Mouse (Mus musculus): ENCODE measurements around the gene Fbrsl1. TPM values are rescaled to one million over a fixed set of nuclear protein-coding genes. Genes with fewer than 3 reads are reported as not detected.

The Fbrsl1 gene
- 10 to 100 TPM; 78.1 to 79.8 TPM for total RNA-seq (2021)
- long read RNA-seq, experiment 1, transcript Fbrsl1-207 (3 exons, 976 nt), result major isoform, 9 of 17 reads
- long read RNA-seq, experiment 1, partial matches to known transcripts, result 0 of 17 reads
- long read RNA-seq, experiment 1, other reads (novel, unspliced or antisense), result 6 of 17 reads
- long read RNA-seq, experiment 2, partial matches to known transcripts, result 1 of 5 reads
- long read RNA-seq, experiment 2, other reads (novel, unspliced or antisense), result 1 of 5 reads

DNA sequence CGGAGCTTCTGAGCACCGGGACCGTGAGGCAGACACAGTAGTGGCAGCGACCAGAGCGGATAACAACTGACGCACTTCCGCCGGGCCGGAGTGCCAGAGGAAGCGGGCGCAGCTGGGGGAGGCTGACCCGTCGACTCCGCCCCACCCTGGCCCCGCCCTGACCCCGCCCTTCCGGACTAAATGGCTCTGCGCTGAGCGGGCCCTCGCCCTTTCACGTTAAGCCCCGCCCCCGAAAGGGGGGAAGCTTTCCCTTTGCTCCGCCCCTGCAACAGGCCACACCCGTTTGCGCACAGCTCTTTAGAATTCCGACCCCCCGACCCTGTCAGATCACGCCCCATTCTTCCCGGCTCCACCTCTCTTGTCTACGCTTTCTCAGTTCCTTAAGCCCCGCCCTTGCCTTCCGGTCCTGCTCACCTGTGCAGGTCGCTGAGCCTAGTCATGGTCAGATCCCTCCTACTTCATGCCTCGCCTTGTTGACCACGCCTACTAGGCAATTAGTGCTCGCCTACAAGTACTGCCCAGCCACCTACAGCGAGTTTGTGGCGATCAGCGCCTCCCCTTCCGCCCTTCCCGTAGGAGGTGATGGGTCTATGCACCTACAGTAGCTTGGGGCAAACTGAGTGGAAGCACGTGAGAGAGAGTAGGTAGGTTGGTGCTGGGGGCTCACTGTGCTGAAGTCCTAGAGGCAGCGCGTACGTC is at the start of gene Fbrsl1:
Gene Fbrsl1, minus strand, starts transcription at position 68 of the 699 bp plus-strand sequence.
- no peak for TF ChIP-seq CTCF (IDR thresholded peaks at IDR 0.05)
- Histone ChIP-seq H3K4me3 (peak within 1 kb of the TSS; percentile 88), H3K27ac (peak within 1 kb of the TSS; percentile 83)
- peak; percentile 87 to 91 for DNase-seq (ENCODE audit: extremely low spot score in 1 of 2, low spot score in 2 of 2)
- intact Hi-C loops (cut with DNase I), result no loop called here

DNA sequence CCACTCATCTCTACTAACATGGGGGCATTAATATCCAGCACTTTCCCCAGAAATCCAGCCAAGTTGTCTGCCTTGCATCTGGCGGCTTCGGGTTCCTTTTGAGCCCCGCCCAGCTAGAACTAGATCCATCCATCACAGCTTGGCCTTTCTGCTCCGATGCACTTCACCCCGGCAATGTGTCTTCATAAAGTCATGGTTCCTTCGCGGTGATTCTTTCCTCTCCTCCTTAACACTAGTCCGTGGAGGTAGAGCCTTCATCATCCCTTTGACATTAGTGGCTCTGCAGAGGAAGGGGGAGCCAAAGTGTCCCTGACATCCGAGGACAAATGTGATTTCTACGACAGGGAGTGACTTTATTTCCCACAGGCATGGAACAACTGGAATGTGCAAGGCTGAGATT is 49.8 kb upstream of the Fbrsl1 start:
- DNase-seq (ENCODE audit: extremely low spot score in 1 of 2, low spot score in 2 of 2), result no peak
- intact Hi-C loops (cut with DNase I), result no loop called here
- Histone ChIP-seq H3K4me3 (no peak overlapping the region), H3K27ac (no peak overlapping the region)
- TF ChIP-seq CTCF (IDR thresholded peaks at IDR 0.05), result no peak

DNA sequence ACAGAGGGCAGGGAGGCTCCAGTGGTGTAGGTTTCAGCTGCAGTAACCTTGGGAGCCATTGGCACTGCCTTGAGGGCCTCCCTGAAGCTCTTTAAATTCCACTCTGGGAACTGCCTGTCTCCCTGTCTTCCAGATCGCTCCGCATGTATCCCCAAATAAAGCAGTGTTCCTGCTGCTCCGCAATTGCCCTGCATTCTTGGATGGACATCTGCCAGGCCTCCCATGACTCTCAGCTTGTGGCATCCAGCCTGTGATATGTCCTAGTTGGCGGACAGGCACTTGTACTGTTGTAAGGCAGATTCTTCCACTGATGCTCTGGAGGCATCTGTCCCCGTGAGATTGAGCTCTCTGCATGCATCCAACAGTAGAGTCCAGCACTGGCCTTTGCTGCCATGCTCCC is 49.3 kb upstream of the Fbrsl1 start:
- no peak for TF ChIP-seq CTCF (IDR thresholded peaks at IDR 0.05)
- intact Hi-C loops (cut with DNase I), result no loop called here
- H3K27ac ChIP-seq, result no peak overlapping the region
- no peak for DNase-seq (ENCODE audit: extremely low spot score in 1 of 2, low spot score in 2 of 2)
- no peak overlapping the region for H3K4me3 ChIP-seq

DNA sequence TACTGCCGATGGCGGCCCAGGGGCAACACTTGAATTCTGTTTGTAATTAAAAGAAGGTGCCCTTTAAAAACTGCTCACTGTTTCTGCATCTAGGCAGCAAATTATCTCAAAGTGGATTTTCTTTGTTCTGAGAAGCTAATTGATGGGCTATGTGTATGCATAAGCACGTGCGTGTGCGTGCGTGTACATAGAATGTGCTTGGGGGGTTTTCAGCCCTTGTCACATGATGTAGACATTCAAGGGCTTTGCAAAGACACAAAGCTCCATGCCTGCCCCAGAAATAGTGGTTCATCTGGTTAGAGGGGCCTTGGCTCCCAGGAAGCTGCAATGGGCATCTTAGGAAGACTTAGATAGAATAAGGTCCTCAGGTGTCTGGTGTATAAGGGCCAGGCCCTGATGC is 46.7 kb upstream of the Fbrsl1 start:
- Histone ChIP-seq H3K4me3 (no peak overlapping the region), H3K27ac (no peak overlapping the region)
- DNase-seq (ENCODE audit: extremely low spot score in 1 of 2, low spot score in 2 of 2), result no peak
- TF ChIP-seq CTCF (IDR thresholded peaks at IDR 0.05), result no peak
- intact Hi-C loops (cut with DNase I), result no loop called here

DNA sequence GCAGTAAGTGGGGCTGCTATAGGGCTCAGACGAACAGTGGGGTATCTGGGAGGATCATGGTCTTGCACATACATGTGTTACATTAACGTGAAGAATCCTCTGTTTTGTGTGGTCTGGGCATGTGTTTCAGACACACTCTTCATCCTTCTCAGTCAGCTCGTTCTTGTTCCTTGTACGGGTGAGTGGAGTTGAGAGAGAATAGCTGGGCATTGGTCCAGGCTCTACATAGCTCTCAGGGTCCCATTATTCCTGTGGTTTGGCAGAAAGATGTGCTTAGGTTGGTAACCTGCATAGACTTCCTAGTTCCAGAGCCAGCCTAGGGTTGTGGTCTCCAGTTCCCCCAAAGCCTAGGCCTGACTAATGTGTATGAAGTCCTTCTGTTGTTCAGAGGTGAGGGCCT is 46.1 kb upstream of the Fbrsl1 start:
- no peak overlapping the region for H3K4me3 ChIP-seq
- no peak overlapping the region for H3K27ac ChIP-seq
- DNase-seq (ENCODE audit: extremely low spot score in 1 of 2, low spot score in 2 of 2), result no peak
- intact Hi-C loops (cut with DNase I), result loop anchor here (5.0 kb wide), 1 partner anchor 58 kb away; no protein-coding TSS in a partner anchor
- no peak for TF ChIP-seq CTCF (IDR thresholded peaks at IDR 0.05)

DNA sequence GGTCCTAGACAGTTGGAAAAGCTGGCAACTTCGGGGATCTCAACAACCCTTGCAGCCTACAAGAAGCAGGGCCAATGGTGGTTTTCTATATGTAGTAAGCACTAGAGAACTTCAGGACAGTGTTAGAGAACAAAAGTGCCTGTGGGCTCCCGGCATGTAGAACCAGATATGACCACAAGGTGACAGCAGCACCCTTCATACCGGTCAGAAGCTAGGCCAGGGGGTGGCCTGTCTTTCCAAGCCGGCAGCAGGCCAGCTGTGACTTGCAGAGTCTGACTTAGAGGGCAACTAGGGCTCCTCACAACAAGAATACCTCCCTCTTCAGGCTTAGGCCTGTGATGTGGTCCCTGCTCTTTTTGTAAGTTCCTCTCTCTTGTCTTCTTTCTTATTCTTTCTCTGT is 45.5 kb upstream of the Fbrsl1 start:
- intact Hi-C loops (cut with DNase I), result loop anchor here (1.0 to 5.0 kb wide), 2 partner anchors 59 to 143 kb away; no protein-coding TSS in a partner anchor
- DNase-seq (ENCODE audit: extremely low spot score in 1 of 2, low spot score in 2 of 2), result peak; percentile 66 to 80
- peak; percentile 96 for TF ChIP-seq CTCF (IDR thresholded peaks at IDR 0.05)
- Histone ChIP-seq H3K27ac (no peak overlapping the region), H3K4me3 (no peak overlapping the region)

DNA sequence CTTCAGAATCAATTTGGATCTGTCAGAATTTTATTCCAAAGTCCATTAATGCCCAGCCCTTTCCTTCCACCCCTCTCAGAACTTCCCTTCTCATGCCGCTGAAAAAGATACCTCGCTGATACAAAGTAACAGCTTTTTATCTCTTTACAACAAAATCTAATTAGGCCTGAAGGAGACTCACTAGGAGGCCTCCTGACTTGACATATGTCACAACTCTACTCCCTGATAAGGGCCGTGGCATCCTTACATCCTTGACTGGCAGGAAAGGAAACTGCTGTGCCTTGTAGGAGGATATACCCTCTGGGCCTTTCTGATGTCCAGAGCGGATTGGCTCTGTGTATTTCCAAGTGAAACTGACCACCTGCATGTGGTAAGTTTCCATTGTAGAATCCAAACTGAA is 41.3 kb upstream of the Fbrsl1 start:
- DNase-seq (ENCODE audit: extremely low spot score in 1 of 2, low spot score in 2 of 2), result no peak
- TF ChIP-seq CTCF (IDR thresholded peaks at IDR 0.05), result no peak
- Histone ChIP-seq H3K27ac (no peak overlapping the region), H3K4me3 (no peak overlapping the region)
- intact Hi-C loops (cut with DNase I), result loop anchor here (5.0 kb wide), 1 partner anchor 63 kb away; no protein-coding TSS in a partner anchor

DNA sequence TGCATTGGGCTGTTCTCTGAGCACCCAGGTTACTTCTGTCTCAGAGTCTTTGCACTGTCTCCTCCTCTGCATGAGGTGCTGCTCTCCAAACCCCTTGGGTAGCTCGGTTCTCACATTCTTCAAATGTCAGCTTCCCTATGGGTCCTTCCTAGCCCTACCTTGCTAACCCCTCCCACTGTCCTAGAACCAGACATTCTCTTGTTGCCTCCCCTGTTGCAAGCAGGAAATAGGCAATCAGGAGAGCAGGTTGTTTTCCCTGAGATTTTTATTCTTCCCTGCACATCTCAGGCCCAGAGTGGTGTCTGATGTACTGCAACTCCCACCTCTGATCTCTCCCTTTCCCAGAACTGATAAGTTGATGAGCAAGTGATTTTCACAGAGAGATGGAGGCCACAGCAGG is 39.6 kb upstream of the Fbrsl1 start:
- no peak for TF ChIP-seq CTCF (IDR thresholded peaks at IDR 0.05)
- Histone ChIP-seq H3K4me3 (no peak overlapping the region), H3K27ac (no peak overlapping the region)
- no peak for DNase-seq (ENCODE audit: extremely low spot score in 1 of 2, low spot score in 2 of 2)
- intact Hi-C loops (cut with DNase I), result no loop called here

DNA sequence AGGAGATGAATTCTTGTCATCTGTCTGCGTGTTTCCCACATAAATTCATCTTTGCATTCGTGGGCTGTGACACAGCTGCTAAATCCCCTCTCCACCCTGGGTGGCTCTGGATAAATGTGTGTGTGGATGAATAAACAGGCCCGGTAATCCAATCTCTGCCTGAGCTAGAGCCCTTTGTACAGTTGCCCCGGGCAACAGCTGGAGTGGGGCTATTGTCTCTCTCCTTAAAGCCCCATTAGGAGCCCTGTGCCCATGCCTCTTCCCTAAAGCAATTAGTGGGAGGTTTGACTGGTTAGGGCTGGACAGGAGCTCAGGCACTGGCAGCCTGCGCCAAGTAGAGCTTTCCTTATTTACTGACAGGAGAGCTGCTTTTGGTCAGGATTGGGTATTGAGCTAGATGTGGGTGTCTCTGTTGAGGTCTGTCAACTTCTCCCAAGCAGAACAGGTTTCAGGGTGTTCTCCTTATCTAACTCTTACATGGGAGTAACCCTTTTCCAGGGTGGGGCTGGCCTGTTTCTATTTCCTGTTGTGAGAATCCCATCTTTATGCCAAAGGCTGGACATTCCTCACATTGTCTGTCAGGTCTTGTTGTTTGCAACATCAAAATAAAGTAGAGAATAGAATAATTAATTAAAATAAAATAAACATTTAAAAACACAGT is 38.5 kb upstream of the Fbrsl1 start:
- TF ChIP-seq CTCF (IDR thresholded peaks at IDR 0.05), result no peak
- DNase-seq (ENCODE audit: extremely low spot score in 1 of 2, low spot score in 2 of 2), result no peak
- intact Hi-C loops (cut with DNase I), result no loop called here
- Histone ChIP-seq H3K27ac (no peak overlapping the region), H3K4me3 (no peak overlapping the region)

DNA sequence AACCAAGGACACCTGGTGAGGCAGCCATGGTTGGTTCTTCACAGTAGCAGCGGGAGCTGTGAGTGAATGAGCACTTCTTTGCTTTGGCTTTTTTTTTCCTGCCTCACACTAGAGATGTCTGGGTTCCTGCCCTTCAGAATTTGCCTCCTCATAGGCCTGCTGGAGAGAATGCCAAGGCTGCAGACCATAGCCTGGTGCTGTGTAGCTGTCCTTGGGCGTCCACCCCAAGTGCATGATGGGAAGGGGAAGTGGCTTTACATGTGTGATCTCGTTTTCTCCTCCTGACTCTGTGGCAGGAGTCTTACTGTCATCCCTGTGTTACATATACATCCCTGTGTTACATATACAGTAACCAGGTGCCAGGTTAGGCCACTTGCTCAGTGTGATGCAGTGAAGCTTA is 36.4 kb upstream of the Fbrsl1 start:
- intact Hi-C loops (cut with DNase I), result no loop called here
- Histone ChIP-seq H3K27ac (no peak overlapping the region), H3K4me3 (no peak overlapping the region)
- DNase-seq (ENCODE audit: extremely low spot score in 1 of 2, low spot score in 2 of 2), result no peak
- no peak for TF ChIP-seq CTCF (IDR thresholded peaks at IDR 0.05)

DNA sequence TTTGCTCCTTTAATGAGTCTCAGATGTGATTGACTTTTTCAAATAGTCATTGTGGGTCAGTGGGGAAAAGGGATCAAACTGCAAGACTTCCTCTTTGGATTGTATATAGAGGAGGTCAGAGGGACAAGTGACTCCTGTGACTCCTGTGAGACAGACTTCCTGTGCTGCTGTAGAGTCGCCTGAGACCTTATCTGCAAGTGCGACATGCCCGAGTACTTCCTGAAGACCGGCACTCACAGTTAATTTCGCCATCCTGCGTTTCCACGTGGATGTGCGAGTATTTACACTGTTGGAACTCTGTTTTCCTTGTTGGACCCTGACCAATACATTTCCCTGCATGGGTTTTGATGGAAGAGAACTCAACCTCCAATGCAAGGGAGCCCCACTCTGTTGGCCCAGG is 30.9 kb upstream of the Fbrsl1 start:
- Histone ChIP-seq H3K27ac (no peak overlapping the region), H3K4me3 (no peak overlapping the region)
- no peak for TF ChIP-seq CTCF (IDR thresholded peaks at IDR 0.05)
- intact Hi-C loops (cut with DNase I), result no loop called here
- DNase-seq (ENCODE audit: extremely low spot score in 1 of 2, low spot score in 2 of 2), result no peak

DNA sequence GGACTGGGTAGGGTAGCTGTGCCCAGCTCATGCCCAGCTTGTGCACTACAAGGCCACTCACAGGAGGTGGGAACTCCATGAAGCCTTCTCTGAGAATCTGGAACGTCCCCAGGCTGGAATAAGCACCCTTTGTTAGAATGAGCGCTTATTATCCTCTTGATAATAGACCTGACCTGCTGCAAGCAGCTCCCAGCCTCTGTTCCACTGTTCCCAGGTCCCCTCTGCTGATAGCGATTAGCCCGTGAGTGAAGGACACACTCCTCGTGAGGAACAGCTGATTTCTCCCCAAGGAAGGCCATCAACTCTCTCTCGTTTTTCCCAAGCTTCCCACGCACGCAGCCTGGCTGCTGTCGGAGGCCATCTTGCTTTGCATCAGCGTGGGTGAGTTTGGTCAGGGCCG is 25.9 kb upstream of the Fbrsl1 start:
- intact Hi-C loops (cut with DNase I), result no loop called here
- TF ChIP-seq CTCF (IDR thresholded peaks at IDR 0.05), result no peak
- Histone ChIP-seq H3K4me3 (no peak overlapping the region), H3K27ac (no peak overlapping the region)
- no peak for DNase-seq (ENCODE audit: extremely low spot score in 1 of 2, low spot score in 2 of 2)
